Mouse (Mus musculus) MEL (cell line): ENCODE data around the gene Dlx4. TPM values are rescaled to one million over a fixed set of nuclear protein-coding genes. Genes with fewer than 3 reads are reported as not detected.

Experiments used
- DNase-seq: peaks from one replicate; pipeline ENCODE4 v3.0.0; 2011; ENCODE audit warnings: low read depth, low spot score
- H3K27ac ChIP-seq: 2 replicates; pipeline ENCODE4 v1.5.1; 2012; ENCODE audit warnings: low read depth, mild to moderate bottlenecking, control low read depth, low read length, moderate library complexity; ENCODE audit not compliant: control insufficient read depth
- H3K27me3 ChIP-seq, 2 experiments: fragments of 150-350 bp in 1 of 2; sonication (generic) in 1 of 2; 2 replicates each; pipeline ENCODE4 v1.6.1; 2012; ENCODE audit warnings: low read length in 2 of 2, mild to moderate bottlenecking in 2 of 2, improper control_type of control experiment in 1 of 2, moderate library complexity in 1 of 2; ENCODE audit not compliant: insufficient read depth in 2 of 2, control insufficient read depth in 1 of 2
- H3K36me3 ChIP-seq, 2 experiments: 2 replicates each; pipeline ENCODE4 v1.6.1; 2012 to 2014; ENCODE audit warnings: low read length in 2 of 2, improper control_type of control experiment in 1 of 2, inconsistent platforms in 1 of 2, mild to moderate bottlenecking in 1 of 2; ENCODE audit not compliant: insufficient read depth in 2 of 2, control insufficient read depth in 1 of 2
- H3K4me1 ChIP-seq, 2 experiments: fragments of 150-350 bp in 1 of 2; sonication (generic) in 1 of 2; 2 replicates each; pipeline ENCODE4 v1.6.1; 2012; ENCODE audit warnings: low read length in 2 of 2, improper control_type of control experiment in 1 of 2, mild to moderate bottlenecking in 1 of 2; ENCODE audit not compliant: insufficient read depth in 2 of 2, control insufficient read depth in 1 of 2
- H3K4me3 ChIP-seq, 2 experiments: fragments of 150-350 bp in 1 of 2; sonication (generic) in 1 of 2; 2 replicates each; pipeline ENCODE4 v1.5.1; 2012; ENCODE audit warnings: low read depth in 2 of 2, low read length in 2 of 2, mild to moderate bottlenecking in 2 of 2, moderate library complexity in 2 of 2, control low read depth in 1 of 2, improper control_type of control experiment in 1 of 2; ENCODE audit not compliant: control insufficient read depth in 1 of 2, insufficient read depth in 1 of 2
- H3K79me2 ChIP-seq: 2 replicates; pipeline ENCODE4 v1.6.1; 2012; ENCODE audit warnings: mild to moderate bottlenecking, low read length, moderate library complexity; ENCODE audit not compliant: control insufficient read depth, poor library complexity, insufficient read depth
- H3K9ac ChIP-seq: 2 replicates; pipeline ENCODE4 v1.6.1; 2012; ENCODE audit warnings: low read depth, mild to moderate bottlenecking, control low read depth, low read length, moderate library complexity; ENCODE audit not compliant: control insufficient read depth, poor library complexity, severe bottlenecking
- H3K9me3 ChIP-seq: fragments of 150-350 bp; sonication (generic); replicated peaks from 2 replicates; pipeline ENCODE4 v1.6.1; 2012; ENCODE audit warnings: mild to moderate bottlenecking, low read length, improper control_type of control experiment, moderate library complexity; ENCODE audit not compliant: insufficient read depth
- CHD1 ChIP-seq: IDR thresholded peaks from 2 replicates; pipeline ENCODE4 v1.6.1; 2012; ENCODE audit warnings: low read depth, mild to moderate bottlenecking, inconsistent platforms, low read length, improper control_type of control experiment
- CTCF ChIP-seq, 3 experiments: IDR thresholded peaks in 2 of 3; conservative IDR thresholded peaks in 1 of 3; 2 replicates each; pipeline ENCODE4 v1.5.1; 2011 to 2012; ENCODE audit warnings: low read length in 3 of 3, low read depth in 2 of 3, mild to moderate bottlenecking in 2 of 3, improper control_type of control experiment in 1 of 3, inconsistent platforms in 1 of 3, mixed read lengths in 1 of 3, moderate library complexity in 1 of 3; ENCODE audit not compliant: control insufficient read depth in 1 of 3, insufficient read depth in 1 of 3, poor library complexity in 1 of 3, severe bottlenecking in 1 of 3
- E2F4 ChIP-seq: IDR thresholded peaks from 2 replicates; pipeline ENCODE4 v1.6.1; 2011; ENCODE audit warnings: low read depth, low read length, improper control_type of control experiment, borderline replicate concordance
- ELF1 ChIP-seq: IDR thresholded peaks from 2 replicates; pipeline ENCODE4 v1.6.1; 2014; ENCODE audit warnings: low read depth, mild to moderate bottlenecking, inconsistent platforms, low read length, improper control_type of control experiment, moderate library complexity
- ETS1 ChIP-seq: IDR thresholded peaks from 2 replicates; pipeline ENCODE4 v1.6.1; 2012; ENCODE audit warnings: low read depth, mild to moderate bottlenecking, inconsistent platforms, low read length, improper control_type of control experiment, moderate library complexity
- GABPA ChIP-seq: IDR thresholded peaks from 2 replicates; pipeline ENCODE4 v1.6.1; 2012; ENCODE audit warnings: low read depth, mild to moderate bottlenecking, inconsistent platforms, low read length, improper control_type of control experiment, moderate library complexity
- KAT2A ChIP-seq: conservative IDR thresholded peaks from 2 replicates; pipeline ENCODE4 v1.6.1; 2012; ENCODE audit warnings: low read depth, low read length, improper control_type of control experiment, inconsistent platforms
- MAFK ChIP-seq: IDR thresholded peaks from 2 replicates; pipeline ENCODE4 v1.6.1; 2011; ENCODE audit warnings: low read depth, mild to moderate bottlenecking, low read length, improper control_type of control experiment, borderline replicate concordance
- MAZ ChIP-seq: IDR thresholded peaks from 2 replicates; pipeline ENCODE4 v1.6.1; 2012; ENCODE audit warnings: low read depth, mild to moderate bottlenecking, inconsistent platforms, low read length, improper control_type of control experiment
- MYB ChIP-seq: IDR thresholded peaks from 2 replicates; pipeline ENCODE4 v1.6.1; 2011; ENCODE audit warnings: mild to moderate bottlenecking, low read depth, low read length, improper control_type of control experiment
- RAD21 ChIP-seq: IDR thresholded peaks from 2 replicates; pipeline ENCODE4 v1.6.1; 2011; ENCODE audit warnings: mild to moderate bottlenecking, low read depth, low read length, improper control_type of control experiment
- RCOR1 ChIP-seq: IDR thresholded peaks from 2 replicates; pipeline ENCODE4 v1.6.1; 2012; ENCODE audit warnings: low read depth, mild to moderate bottlenecking, inconsistent platforms, low read length, improper control_type of control experiment
- SMC3 ChIP-seq: IDR thresholded peaks from 2 replicates; pipeline ENCODE4 v1.6.1; 2011; ENCODE audit warnings: low read depth, low read length, improper control_type of control experiment
- TAL1 ChIP-seq: IDR thresholded peaks from 2 replicates; pipeline ENCODE4 v1.6.1; 2012; ENCODE audit warnings: mild to moderate bottlenecking, inconsistent platforms, low read length, moderate library complexity, mixed read lengths
- TBP ChIP-seq: IDR thresholded peaks from 2 replicates; pipeline ENCODE4 v1.8.0; 2011; ENCODE audit warnings: low read depth, low read length, improper control_type of control experiment
- TCF12 ChIP-seq: IDR thresholded peaks from 2 replicates; pipeline ENCODE4 v1.6.1; 2014; ENCODE audit warnings: low read depth, mild to moderate bottlenecking, inconsistent platforms, low read length, improper control_type of control experiment, moderate library complexity
- USF2 ChIP-seq, 2 experiments: IDR thresholded peaks; 2 replicates each; pipeline ENCODE4 v1.6.1; 2011 to 2012; ENCODE audit warnings: improper control_type of control experiment in 2 of 2, low read length in 2 of 2, borderline replicate concordance in 1 of 2, inconsistent platforms in 1 of 2, low read depth in 1 of 2, mild to moderate bottlenecking in 1 of 2; ENCODE audit not compliant: insufficient read depth in 1 of 2
- ZC3H11A ChIP-seq: IDR thresholded peaks from 2 replicates; pipeline ENCODE4 v1.6.1; 2012; ENCODE audit warnings: low read depth, mild to moderate bottlenecking, inconsistent platforms, low read length, improper control_type of control experiment
- polyA plus RNA-seq, 2 experiments: library from polyadenylated mRNA; stranded (reverse) in 1 of 2; unstranded in 1 of 2; fragments of >175 nt in 1 of 2; fragments of >200 nt in 1 of 2; gene quantifications; 2 replicates each; pipeline versions ENCODE4 v1.2.1 to v1.2.4; 2012; ENCODE audit warnings: low replicate concordance in 2 of 2, low read depth in 1 of 2; ENCODE audit not compliant: insufficient read length in 2 of 2, insufficient read depth in 1 of 2, missing spikeins in 1 of 2
- total RNA-seq: library from RNA; depleted of rRNA; stranded (reverse); fragments of 300-350 nt; gene quantifications from 2 replicates; pipeline ENCODE4 v1.2.3, GENCODE M21; 2012

Dlx4 gene
- total and polyA plus RNA-seq, 3 experiments: not detected

DNA sequence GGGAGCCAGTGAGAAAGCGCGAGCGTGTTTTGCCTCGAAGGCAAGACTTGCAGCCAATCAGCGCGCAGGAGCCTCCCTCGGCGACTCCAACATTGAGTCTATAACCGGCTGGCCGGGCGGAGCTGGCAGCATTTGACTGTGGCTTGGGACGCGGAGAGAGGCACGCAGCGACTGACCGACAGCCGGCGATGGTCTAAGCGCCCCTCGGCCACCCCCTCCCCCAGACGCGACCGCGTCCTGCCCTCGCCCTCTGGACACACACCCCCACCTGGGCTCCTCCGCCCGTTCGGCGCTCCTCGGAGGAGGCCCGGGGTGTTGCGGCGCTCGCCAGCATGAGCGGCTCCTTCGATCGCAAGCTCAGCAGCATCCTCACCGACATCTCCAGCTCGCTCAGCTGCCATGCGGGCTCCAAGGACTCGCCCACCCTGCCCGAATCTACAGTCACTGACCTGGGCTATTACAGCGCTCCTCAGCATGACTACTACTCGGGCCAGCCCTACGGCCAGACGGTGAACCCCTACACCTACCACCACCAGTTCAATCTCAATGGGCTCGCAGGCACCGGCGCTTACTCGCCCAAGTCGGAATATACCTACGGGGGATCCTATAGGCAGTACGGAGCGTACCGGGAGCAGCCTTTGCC, 26.0 kb downstream of the Dlx4 start, which contains the start of gene Dlx3:
Dlx3 (plus strand) TSS at position 130 of the 643 bp plus-strand sequence.
- H3K4me3 ChIP-seq: no peak within 1 kb of the TSS
- no peaks in the 10 kb centered on the region for H3K4me1 ChIP-seq
- H3K27me3 ChIP-seq: peaks cover 4% of the 10 kb centered on the region in 2 experiments; a peak in 3 of 4 replicates
- no peak within 1 kb of the TSS for H3K9ac ChIP-seq
- no peak for TF ChIP-seq MAZ
- no peak for TF ChIP-seq MYB
- no peak for TF ChIP-seq E2F4
- no peak for TF ChIP-seq CHD1
- TF ChIP-seq ELF1: no peak
- no peak for TF ChIP-seq USF2 (IDR thresholded peaks at IDR 0.05; ENCODE audit: borderline replicate concordance in 1 of 2, insufficient read depth in 1 of 2, low read depth in 1 of 2, low read length in 2 of 2)
- no peak for TF ChIP-seq MAFK
- no peak for TF ChIP-seq GABPA
- no peak for TF ChIP-seq TBP
- no peak for TF ChIP-seq KAT2A
- TF ChIP-seq ETS1: no peak
- no peak for TF ChIP-seq RCOR1
- no peak for TF ChIP-seq TCF12
- no peak for DNase-seq
- H3K79me2 ChIP-seq: no peaks in the 10 kb centered on the region
- no peaks in the 10 kb centered on the region for H3K9me3 ChIP-seq
- no peak within 1 kb of the TSS for H3K27ac ChIP-seq
- no peaks in the 10 kb centered on the region for H3K36me3 ChIP-seq

DNA sequence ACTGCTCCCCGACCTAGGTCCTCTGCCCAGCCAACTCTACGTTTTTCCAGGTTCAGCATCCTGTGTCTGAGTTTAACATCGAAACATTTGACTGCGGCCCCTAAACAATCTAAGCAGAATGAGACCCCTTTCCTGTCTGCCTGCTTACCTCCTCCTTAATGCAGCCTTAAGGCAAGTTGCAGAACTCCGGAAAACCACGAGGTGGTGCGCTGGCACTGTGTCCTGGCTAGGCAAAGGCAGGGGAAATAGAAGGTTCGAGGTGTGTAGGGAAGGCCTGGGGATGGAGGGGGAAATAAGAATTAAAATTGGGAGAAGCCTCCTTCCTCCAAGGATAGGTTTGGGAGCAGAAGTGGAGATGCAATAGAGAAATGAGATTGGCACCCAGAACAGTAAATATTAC, 27.6 kb downstream of the Dlx4 start:
- no peaks in the 10 kb centered on the region for H3K9me3 ChIP-seq
- DNase-seq: peak; percentile 47
- H3K27me3 ChIP-seq: peaks cover 2 to 6% of the 10 kb centered on the region in 2 experiments; a peak in 3 of 4 replicates
- no peak overlapping the region for H3K27ac ChIP-seq
- H3K36me3 ChIP-seq: no peaks in the 10 kb centered on the region
- H3K79me2 ChIP-seq: no peaks in the 10 kb centered on the region
- peak; percentile 21 to 83 (median 82); a peak in 4 of 6 replicates for TF ChIP-seq CTCF (IDR thresholded peaks at IDR 0.05 in 2 of 3, conservative IDR thresholded peaks at IDR 0.05 in 1 of 3; ENCODE audit: control insufficient read depth in 1 of 3, insufficient read depth in 1 of 3, low read depth in 2 of 3, low read length in 3 of 3, poor library complexity in 1 of 3, severe bottlenecking in 1 of 3)
- TF ChIP-seq RAD21: peak; percentile 66
- peak; percentile 84 for TF ChIP-seq SMC3
- TF ChIP-seq TAL1: no peak
- 0 out of 2 replicates have a peak, but pooled peaks have one; percentile 23 for TF ChIP-seq ZC3H11A
- H3K4me1 ChIP-seq: no peaks in the 10 kb centered on the region
- H3K9ac ChIP-seq: no peak overlapping the region
- no peak overlapping the region for H3K4me3 ChIP-seq
